Mouse (Mus musculus): ENCODE data around the gene Gas8.
A peak's percentile ranks its signal among the peaks of the same experiment; 100 is the strongest.
"Not testable (repeated sequence)": the region's sequence is repeated elsewhere in the genome, so short reads cannot be mapped to it uniquely, and the experiment has no call there.

The Gas8 gene

GRCm38 (mm10) chr8:123514781-123515539 lies 3.7 kb upstream of the Gas8 start, which contains the start of gene Dbndd1:
Gene Dbndd1, minus strand, starts transcription at chr8:123515463.
- DNase-seq (ENCODE audit: low spot score in 2 of 2) = peak; percentile 16 to 34

GRCm38 (mm10) chr8:123515540-123515897 lies 3.1 kb upstream of the Gas8 start:
- no peak for DNase-seq (ENCODE audit: low spot score in 2 of 2)

- DNase-seq (ENCODE audit: low spot score in 2 of 2) = no peak
Measured at GRCm38 (mm10) chr8:123516596-123516995, 2.0 kb upstream of the Gas8 start.

GRCm38 (mm10) chr8:123518172-123518571 lies 462 bp upstream of the Gas8 start:
- DNase-seq (ENCODE audit: low spot score in 2 of 2) = no peak

GRCm38 (mm10) chr8:123520048-123520447 lies 1.4 kb downstream of the Gas8 start:
- not testable (repeated sequence) for DNase-seq (ENCODE audit: low spot score in 2 of 2)

GRCm38 (mm10) chr8:123527720-123528489 lies 9.3 kb downstream of the Gas8 start:
- DNase-seq (ENCODE audit: low spot score in 2 of 2) = no peak

- no peak for DNase-seq (ENCODE audit: low spot score in 2 of 2)
Measured at GRCm38 (mm10) chr8:123536242-123536989, 17.8 kb downstream of the Gas8 start.

GRCm38 (mm10) chr8:123536990-123537380 lies 18.4 kb downstream of the Gas8 start:
- no peak for DNase-seq (ENCODE audit: low spot score in 2 of 2)

GRCm38 (mm10) chr8:123537641-123538040 lies 19.0 kb downstream of the Gas8 start:
- DNase-seq (ENCODE audit: low spot score in 2 of 2) = peak; percentile 31 to 41

- not testable (repeated sequence) for DNase-seq (ENCODE audit: low spot score in 2 of 2)
Measured at GRCm38 (mm10) chr8:123564221-123564620, 45.6 kb downstream of the Gas8 start.

GRCm38 (mm10) chr8:123575386-123575785 lies 56.8 kb downstream of the Gas8 start:
- DNase-seq (ENCODE audit: low spot score in 2 of 2) = peak in 1 of 2 experiments; percentile 1

All from spleen, postnatal 36 days (tissue).